In genomic region chr6:146640068-146640965, GRCm38 (mm10) we compare ENCODE assay signal across 1 mouse cellular context.
TF ChIP-seq lines count a peak whose summit lies in the region.

No protein-coding gene starts in this region.

TF ChIP-seq in CH12.LX, 34 proteins besides CTCF, POLR2A, EP300 and RAD21 (continued from another document):
- TF ChIP-seq ZKSCAN1 (IDR thresholded peaks at IDR 0.05; ENCODE audit: borderline replicate concordance, low read depth, low read length) (no peak), HCFC1 (IDR thresholded peaks at IDR 0.05; ENCODE audit: low read depth, low read length) (no peak), UBTF (IDR thresholded peaks at IDR 0.05; ENCODE audit: low read depth, low read length) (no peak), ZC3H11A (IDR thresholded peaks at IDR 0.05; ENCODE audit: low read depth, low read length) (no peak), IRF4 (IDR thresholded peaks at IDR 0.05; ENCODE audit: low read depth, low read length) (0 out of 2 replicates have a peak, but pooled peaks have one; percentile 29), TCF12 (IDR thresholded peaks at IDR 0.05; ENCODE audit: low read depth, low read length) (no peak), ZMIZ1 (IDR thresholded peaks at IDR 0.05; ENCODE audit: low read depth, low read length) (no peak), RCOR1 (conservative IDR thresholded peaks at IDR 0.05; ENCODE audit: low read depth, low read length) (no peak)
